Comparison of ENCODE assay signal across 20 mouse cellular contexts in genomic region chr3:90086068-90086467, GRCm38 (mm10). TPM values are rescaled to one million over a fixed set of nuclear protein-coding genes. Genes with fewer than 3 reads are reported as not detected.
A peak's percentile ranks its signal among the peaks of the same experiment; 100 is the strongest.
DNase-seq lines count a peak whose midpoint lies in the region; ATAC-seq and TF ChIP-seq lines count a peak whose summit lies in the region.
"Had no signal": no experiment of that assay in that cellular context is flagged by ENCODE, and none has a peak within 500 bp of the region (broad histone marks: within the 10 kb centered on the region; RNA-seq: fewer than 3 reads in every experiment).

No protein-coding gene starts in this region.

- no peak overlapping the region for H3K4me3 ChIP-seq in layer of hippocampus, adult 2 months
- H3K4me3 ChIP-seq in G1E (ENCODE audit: low read depth, low read length) = no peak overlapping the region; the same call in 1 of the 2 replicates
- no peak overlapping the region for H3K4me3 ChIP-seq in hindbrain, postnatal 0 days (ENCODE audit: low read length)
- H3K4me3 ChIP-seq: forebrain, embryonic 13.5 days; heart, embryonic 10.5 days; hindbrain, embryonic 15.5 days; kidney, embryonic 15.5 days; limb, embryonic 10.5 days had no signal

- H3K27ac ChIP-seq in layer of hippocampus, adult 2 months = peak overlapping the region; percentile 89; the same call in 1 of the 2 replicates
- no peak overlapping the region for H3K27ac ChIP-seq in hindbrain, postnatal 0 days
- H3K27ac ChIP-seq: forebrain, embryonic 13.5 days; heart, embryonic 10.5 days; hindbrain, embryonic 15.5 days; kidney, embryonic 15.5 days; limb, embryonic 10.5 days had no signal

- WGBS in hindbrain, postnatal 0 days = 89% methylated on average over 5 of the region's 5 CpGs

- peaks cover 88% of the 10 kb centered on the region for H3K36me3 ChIP-seq in G1E (replicated peaks)
- H3K36me3 ChIP-seq in hindbrain, postnatal 0 days (ENCODE audit: insufficient read depth, low read length) = peaks cover 42% of the 10 kb centered on the region

- H3K9me3 ChIP-seq in G1E (replicated peaks) = no peaks in the 10 kb centered on the region
- H3K9me3 ChIP-seq in hindbrain, postnatal 0 days (ENCODE audit: low read length) = no peaks in the 10 kb centered on the region
- H3K9me3 ChIP-seq: forebrain, embryonic 13.5 days; heart, embryonic 10.5 days; hindbrain, embryonic 15.5 days; kidney, embryonic 15.5 days; limb, embryonic 10.5 days had no signal

- H3K27me3 ChIP-seq in G1E (ENCODE audit: insufficient read depth, low read length) = no peaks in the 10 kb centered on the region
- H3K27me3 ChIP-seq in hindbrain, postnatal 0 days (ENCODE audit: insufficient read depth, low read length) = no peaks in the 10 kb centered on the region
- H3K27me3 ChIP-seq: forebrain, embryonic 13.5 days; hindbrain, embryonic 15.5 days; kidney, embryonic 15.5 days; Patski had no signal

- ATAC-seq in G1E (ENCODE audit: extremely low read depth, insufficient number of reproducible peaks, low FRiP score, poor library complexity, severe bottlenecking) = peak; percentile 50
- no peak for ATAC-seq in hindbrain, postnatal 0 days
- ATAC-seq: forebrain, embryonic 13.5 days; intestine, embryonic 16.5 days; Patski had no signal

- no peak for DNase-seq in layer of hippocampus, adult 2 months (ENCODE audit: low spot score in 2 of 2)
- DNase-seq in layer of hippocampus, postnatal 25 days (ENCODE audit: extremely low spot score in 1 of 2, low spot score in 1 of 2) = no peak
- peak; percentile 39 for DNase-seq in CD4-positive, CD25-positive, alpha-beta regulatory T cell, adult 2 months (ENCODE audit: low read depth, low spot score)
- no peak for DNase-seq in G1E (ENCODE audit: low spot score)
- peak; percentile 34 for DNase-seq in naive thymus-derived CD4-positive, alpha-beta T cell, adult 2 months (ENCODE audit: low read depth)
- DNase-seq in embryo, embryonic 11 days = no peak
- no peak for DNase-seq in hindbrain, postnatal 0 days (ENCODE audit: low spot score)
- DNase-seq: cerebellum, adult 8-10 months; cerebellum, postnatal 36 days; kidney, postnatal 36 days; liver; right cerebral cortex, postnatal 25 days; spleen, adult 18-20 months had no signal

- no peak overlapping the region for H3K9ac ChIP-seq in hindbrain, postnatal 0 days (replicated peaks; ENCODE audit: low read length)
- H3K9ac ChIP-seq: forebrain, embryonic 13.5 days; hindbrain, embryonic 15.5 days; kidney, embryonic 15.5 days had no signal

- no peak overlapping the region for H3K4me2 ChIP-seq in hindbrain, postnatal 0 days (ENCODE audit: low read depth, low read length)
- H3K4me2 ChIP-seq: forebrain, embryonic 13.5 days; hindbrain, embryonic 15.5 days; kidney, embryonic 15.5 days had no signal

- TF ChIP-seq CTCF in layer of hippocampus, adult 2 months (conservative IDR thresholded peaks at IDR 0.05) = no peak
- TF ChIP-seq CTCF in G1E (IDR thresholded peaks at IDR 0.05; ENCODE audit: low read depth, low read length) = no peak
- TF ChIP-seq CTCF in hindbrain, postnatal 0 days (IDR thresholded peaks at IDR 0.05; ENCODE audit: low read depth) = no peak

- peaks cover 63% of the 10 kb centered on the region for H3K4me1 ChIP-seq in G1E (ENCODE audit: insufficient read depth, low read depth, low read length)
- H3K4me1 ChIP-seq in hindbrain, postnatal 0 days (ENCODE audit: insufficient read depth, low read length) = peaks cover 3% of the 10 kb centered on the region

RNA-seq across cellular contexts. Expression of gene Tpm3, which starts 13.6 kb away (rescaled TPM):
- 100 to 1,000 TPM; 177 to 183 TPM for total RNA-seq in layer of hippocampus, adult 2 months (2021)
- 100 to 1,000 TPM; 164 to 185 TPM for total RNA-seq in layer of hippocampus, postnatal 25 days (2021)
- total RNA-seq in G1E (2014; fragmentation: Nextera tagmentation) (161 and 215 TPM in 2 replicates), G1E (2017) (342 and 425 TPM in 2 replicates)
- polyA plus RNA-seq in G1E (2012) = 280 and 287 TPM in 2 replicates
- total RNA-seq in hindbrain, postnatal 0 days (2014; rRNA removed) = 136 and 142 TPM in 2 replicates
- 300 and 302 TPM in 2 replicates for polyA plus RNA-seq in hindbrain, postnatal 0 days (2015; fragmentation: Nextera tagmentation; extraction: Ambion mirVana)

RNA-seq across cellular contexts. Expression of gene Nup210l, which starts 17.9 kb away (rescaled TPM):
- under 1 TPM; 0.25 to 0.33 TPM for total RNA-seq in layer of hippocampus, adult 2 months (2021)
- total RNA-seq in layer of hippocampus, postnatal 25 days (2021) = under 1 TPM; 0.42 to 0.59 TPM
- total RNA-seq in G1E (2014; fragmentation: Nextera tagmentation) (0.15 and 0.29 TPM in 2 replicates), G1E (2017) (0.12 and 0.22 TPM in 2 replicates)
- polyA plus RNA-seq in G1E (2012) = not detected in 2 replicates
- total RNA-seq in hindbrain, postnatal 0 days (2014; rRNA removed) = 0.52 and 0.65 TPM in 2 replicates
- polyA plus RNA-seq in hindbrain, postnatal 0 days (2015; fragmentation: Nextera tagmentation; extraction: Ambion mirVana) = 0.11 TPM in 2 replicates

RNA-seq across cellular contexts. Expression of gene Ubap2l, which starts 33.6 kb away (rescaled TPM):
- total RNA-seq in layer of hippocampus, adult 2 months (2021) = 100 to 1,000 TPM; 173 to 179 TPM
- 100 to 1,000 TPM; 144 to 181 TPM for total RNA-seq in layer of hippocampus, postnatal 25 days (2021)
- total RNA-seq in G1E (2014; fragmentation: Nextera tagmentation) = 353 and 407 TPM in 2 replicates
- total RNA-seq in G1E (2017) = 150 and 193 TPM in 2 replicates
- polyA plus RNA-seq in G1E (2012) = 145 and 160 TPM in 2 replicates
- 83.1 and 102 TPM in 2 replicates for total RNA-seq in hindbrain, postnatal 0 days (2014; rRNA removed)
- 109 and 113 TPM in 2 replicates for polyA plus RNA-seq in hindbrain, postnatal 0 days (2015; fragmentation: Nextera tagmentation; extraction: Ambion mirVana)

RNA-seq across cellular contexts. Expression of gene 4933434E20Rik, which starts 34.6 kb away (rescaled TPM):
- total RNA-seq in layer of hippocampus, adult 2 months (2021) = 100 to 1,000 TPM in 1 of 2 experiments, 10 to 100 TPM in 1; 89.6 to 101 TPM
- 10 to 100 TPM; 88.7 to 91.7 TPM for total RNA-seq in layer of hippocampus, postnatal 25 days (2021)
- total RNA-seq in G1E (2014; fragmentation: Nextera tagmentation) (77.6 and 84.3 TPM in 2 replicates), G1E (2017) (83.1 and 96.2 TPM in 2 replicates)
- 6.8 and 22.4 TPM in 2 replicates for polyA plus RNA-seq in G1E (2012)
- 95.6 and 110 TPM in 2 replicates for total RNA-seq in hindbrain, postnatal 0 days (2014; rRNA removed)
- polyA plus RNA-seq in hindbrain, postnatal 0 days (2015; fragmentation: Nextera tagmentation; extraction: Ambion mirVana) = 228 and 254 TPM in 2 replicates

Comparison
In these comparisons a context has a peak if more than half of its experiments do, and no peak if none do; other contexts are left out.
1. DNase-seq: peak in CD4-positive, CD25-positive, alpha-beta regulatory T cell, adult 2 months (single experiment) and naive thymus-derived CD4-positive, alpha-beta T cell, adult 2 months (single experiment); none in layer of hippocampus, adult 2 months (0 of 2), layer of hippocampus, postnatal 25 days (0 of 2), G1E (single experiment), embryo, embryonic 11 days (single experiment) and hindbrain, postnatal 0 days (single experiment).